Mouse (Mus musculus): ENCODE measurements at regions not wholly inside any gene's neighbourhood (a gene's known extent, or its start where the extent isn't known, plus 50 kb on each side); places are given as distances from the start of the nearest gene placed in this dataset.

DNA sequence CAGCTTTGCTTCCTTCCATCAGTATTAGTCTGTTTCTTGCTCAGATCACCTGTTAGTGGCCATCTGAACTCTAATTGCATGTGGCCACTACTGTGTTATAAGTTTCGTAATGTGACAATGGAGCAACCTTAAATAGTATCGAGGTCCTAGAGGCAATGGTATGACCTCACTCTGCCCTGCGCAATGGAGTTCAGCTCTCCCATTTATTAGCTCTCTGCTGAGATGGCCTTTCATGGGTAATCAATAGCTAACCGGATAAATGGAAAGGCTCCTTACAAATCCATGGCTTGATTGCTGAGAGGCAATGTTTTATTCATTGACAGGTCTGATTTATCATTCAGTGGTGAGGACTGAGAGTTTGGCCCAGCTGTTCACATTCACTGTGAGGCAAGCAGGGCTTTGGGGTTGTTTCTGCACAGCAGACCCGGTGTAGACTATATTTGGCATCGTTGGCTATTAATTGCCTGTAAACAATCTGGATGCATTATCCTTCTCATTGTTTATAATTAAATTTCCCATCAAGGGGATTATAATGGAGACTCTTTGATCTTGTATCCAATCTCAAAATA is 543.9 kb downstream of the Plekhb2 start:
- no peak overlapping the region for H3K4me2 ChIP-seq (ENCODE audit: low read depth, low read length)
- DNase-seq (ENCODE audit: low spot score): no peak
- H3K27ac ChIP-seq (replicated peaks; ENCODE audit: low read depth, low read length): no peak overlapping the region
- no peak overlapping the region for H3K9ac ChIP-seq (replicated peaks; ENCODE audit: low read length)
- H3K4me3 ChIP-seq (ENCODE audit: low read depth, low read length): no peak overlapping the region
- H3K4me1 ChIP-seq (ENCODE audit: control insufficient read depth, insufficient read depth, low read length): no peaks in the 10 kb centered on the region
- H3K27me3 ChIP-seq (ENCODE audit: control insufficient read depth, insufficient read depth, low read length): no peaks in the 10 kb centered on the region
- H3K9me3 ChIP-seq (replicated peaks; ENCODE audit: control insufficient read depth, low read length): no peaks in the 10 kb centered on the region
- WGBS: 88% methylated on average over 6 of the region's 6 CpGs
- no peaks in the 10 kb centered on the region for H3K36me3 ChIP-seq (replicated peaks; ENCODE audit: control insufficient read depth, insufficient read depth, low read depth, low read length)
- ATAC-seq (replicated peaks; ENCODE audit: insufficient number of reproducible peaks, low FRiP score, low TSS enrichment, low read depth): no peak

DNA sequence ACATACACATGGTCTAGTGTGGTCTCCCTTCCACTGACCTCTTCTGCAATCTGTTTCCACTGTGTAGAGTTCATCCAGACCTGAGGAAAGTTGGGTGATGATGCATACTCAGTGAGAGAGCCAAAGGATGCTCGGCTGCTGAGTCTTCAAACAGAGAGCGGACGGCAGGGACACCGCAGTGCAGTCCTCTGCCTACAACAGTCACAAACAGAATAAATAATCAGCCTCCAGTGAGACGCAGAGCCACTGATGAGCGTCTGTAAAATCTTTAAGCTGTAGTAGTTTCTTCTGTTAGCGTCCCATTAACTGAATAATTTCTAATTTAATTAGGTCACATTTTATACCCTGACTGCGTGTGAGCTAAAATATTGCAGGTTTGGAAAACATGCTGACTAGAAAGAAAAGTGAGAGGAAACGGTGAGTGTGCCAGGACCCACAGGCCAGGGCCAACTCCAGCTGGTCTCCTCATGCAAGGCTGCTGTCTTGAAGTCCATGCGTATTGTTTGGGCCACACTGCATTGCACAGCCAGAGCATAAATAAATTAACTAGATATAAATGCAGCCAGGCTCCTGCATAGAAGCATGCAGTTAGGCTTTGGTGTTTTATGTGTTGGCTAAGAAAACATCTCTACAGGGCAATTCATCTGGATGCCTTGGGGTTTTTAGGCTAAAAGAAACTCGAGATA is 551.0 kb downstream of the Plekhb2 start:
- no peak for ATAC-seq (replicated peaks; ENCODE audit: insufficient number of reproducible peaks, low FRiP score, low TSS enrichment, low read depth)
- Histone ChIP-seq H3K4me1 (ENCODE audit: control insufficient read depth, insufficient read depth, low read length) (no peaks in the 10 kb centered on the region), H3K4me3 (ENCODE audit: low read depth, low read length) (no peak overlapping the region)

DNA sequence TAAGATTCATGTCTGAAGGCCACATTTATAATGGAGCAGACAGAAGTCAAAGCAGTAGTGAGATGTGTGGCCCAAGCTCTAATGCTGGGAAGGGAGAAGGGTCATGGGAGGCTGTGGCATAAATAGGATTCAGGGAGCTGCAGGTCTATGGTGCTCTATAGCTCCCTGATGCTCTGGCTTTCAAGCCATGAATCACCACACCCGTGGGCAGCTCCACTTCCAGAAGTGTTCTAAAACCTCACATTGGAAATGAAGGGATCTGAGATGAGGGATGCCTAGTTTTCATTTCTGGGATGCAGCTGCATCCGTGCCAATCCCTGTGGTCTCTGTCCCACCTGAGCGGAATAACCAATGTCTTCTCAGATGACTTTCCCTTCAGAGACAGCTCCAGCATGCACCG is 553.2 kb downstream of the Plekhb2 start:
- Histone ChIP-seq H3K9ac (replicated peaks; ENCODE audit: low read length) (no peak overlapping the region), H3K27me3 (ENCODE audit: control insufficient read depth, insufficient read depth, low read length) (no peaks in the 10 kb centered on the region), H3K4me3 (ENCODE audit: low read depth, low read length) (no peak overlapping the region), H3K27ac (replicated peaks; ENCODE audit: low read depth, low read length) (no peak overlapping the region), H3K4me2 (ENCODE audit: low read depth, low read length) (no peak overlapping the region), H3K9me3 (replicated peaks; ENCODE audit: control insufficient read depth, low read length) (no peaks in the 10 kb centered on the region), H3K4me1 (ENCODE audit: control insufficient read depth, insufficient read depth, low read length) (no peaks in the 10 kb centered on the region), H3K36me3 (replicated peaks; ENCODE audit: control insufficient read depth, insufficient read depth, low read depth, low read length) (no peaks in the 10 kb centered on the region)
- DNase-seq (ENCODE audit: low spot score): no peak
- no peak for ATAC-seq (replicated peaks; ENCODE audit: insufficient number of reproducible peaks, low FRiP score, low TSS enrichment, low read depth)
- 83% methylated on average over 4 of the region's 4 CpGs for WGBS

More for the DNA sequence above, 551.0 kb downstream of the Plekhb2 start:
- Histone ChIP-seq H3K27ac (replicated peaks; ENCODE audit: low read depth, low read length) (no peak overlapping the region), H3K9ac (replicated peaks; ENCODE audit: low read length) (no peak overlapping the region), H3K36me3 (replicated peaks; ENCODE audit: control insufficient read depth, insufficient read depth, low read depth, low read length) (no peaks in the 10 kb centered on the region), H3K9me3 (replicated peaks; ENCODE audit: control insufficient read depth, low read length) (no peaks in the 10 kb centered on the region), H3K4me2 (ENCODE audit: low read depth, low read length) (no peak overlapping the region), H3K27me3 (ENCODE audit: control insufficient read depth, insufficient read depth, low read length) (no peaks in the 10 kb centered on the region)
- 83% methylated on average over 11 of the region's 11 CpGs for WGBS
- DNase-seq (ENCODE audit: low spot score): no peak

DNA sequence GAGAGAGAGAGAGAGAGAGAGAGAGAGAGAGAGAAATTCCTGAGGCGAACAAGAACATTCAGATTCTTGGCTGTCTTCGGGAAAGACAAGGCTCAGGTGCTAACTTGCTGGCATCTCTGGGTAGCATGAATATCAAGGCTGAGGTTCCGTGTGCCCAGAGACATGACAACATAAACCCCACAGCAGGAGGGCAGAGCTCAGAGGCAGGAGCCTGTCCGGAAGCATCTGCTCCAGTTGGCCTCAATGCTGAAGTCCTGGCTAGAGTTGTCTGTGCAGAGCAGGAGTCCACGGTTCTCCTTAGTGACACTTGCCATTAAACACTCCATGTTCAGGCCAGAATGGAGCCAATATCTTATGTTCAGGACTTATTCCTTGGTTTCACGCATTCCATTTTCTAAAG is 555.6 kb downstream of the Plekhb2 start:
- H3K9me3 ChIP-seq (replicated peaks; ENCODE audit: control insufficient read depth, low read length): no peaks in the 10 kb centered on the region
- no peak overlapping the region for H3K4me3 ChIP-seq (ENCODE audit: low read depth, low read length)
- WGBS: 89% methylated on average over 6 of the region's 6 CpGs
- DNase-seq (ENCODE audit: low spot score): no peak
- no peak overlapping the region for H3K27ac ChIP-seq (replicated peaks; ENCODE audit: low read depth, low read length)
- no peak for ATAC-seq (replicated peaks; ENCODE audit: insufficient number of reproducible peaks, low FRiP score, low TSS enrichment, low read depth)
- no peaks in the 10 kb centered on the region for H3K36me3 ChIP-seq (replicated peaks; ENCODE audit: control insufficient read depth, insufficient read depth, low read depth, low read length)
- no peak overlapping the region for H3K9ac ChIP-seq (replicated peaks; ENCODE audit: low read length)
- no peak overlapping the region for H3K4me2 ChIP-seq (ENCODE audit: low read depth, low read length)
- no peaks in the 10 kb centered on the region for H3K4me1 ChIP-seq (ENCODE audit: control insufficient read depth, insufficient read depth, low read length)
- H3K27me3 ChIP-seq (ENCODE audit: control insufficient read depth, insufficient read depth, low read length): no peaks in the 10 kb centered on the region

DNA sequence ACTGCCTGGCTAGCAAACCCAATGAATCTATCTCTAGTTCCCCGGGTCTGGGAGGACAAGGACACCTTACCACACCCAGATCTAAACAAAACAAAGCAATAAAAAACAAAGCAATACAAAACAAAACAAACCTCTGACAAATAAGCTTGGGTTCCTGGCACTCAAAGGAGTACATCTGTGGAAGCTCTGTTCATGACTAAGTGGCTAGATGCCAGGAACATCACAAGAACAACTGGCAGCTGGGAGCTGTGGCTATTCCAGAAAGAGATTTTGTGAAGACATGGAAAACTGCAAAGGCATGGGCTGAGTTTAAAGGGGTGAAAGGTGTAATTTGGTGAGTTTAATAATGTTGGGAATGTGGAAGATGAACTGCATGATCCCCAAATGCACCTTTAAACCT is 565.9 kb downstream of the Plekhb2 start:
- no peaks in the 10 kb centered on the region for H3K9me3 ChIP-seq (replicated peaks; ENCODE audit: control insufficient read depth, low read length)
- no peaks in the 10 kb centered on the region for H3K4me1 ChIP-seq (ENCODE audit: control insufficient read depth, insufficient read depth, low read length)
- H3K36me3 ChIP-seq (replicated peaks; ENCODE audit: control insufficient read depth, insufficient read depth, low read depth, low read length): no peaks in the 10 kb centered on the region
- no peak for DNase-seq (ENCODE audit: low spot score)
- H3K9ac ChIP-seq (replicated peaks; ENCODE audit: low read length): no peak overlapping the region
- no peaks in the 10 kb centered on the region for H3K27me3 ChIP-seq (ENCODE audit: control insufficient read depth, insufficient read depth, low read length)
- H3K4me2 ChIP-seq (ENCODE audit: low read depth, low read length): no peak overlapping the region
- no peak overlapping the region for H3K27ac ChIP-seq (replicated peaks; ENCODE audit: low read depth, low read length)
- ATAC-seq (replicated peaks; ENCODE audit: insufficient number of reproducible peaks, low FRiP score, low TSS enrichment, low read depth): no peak
- 74% methylated on average over 1 of the region's 1 CpGs for WGBS
- no peak overlapping the region for H3K4me3 ChIP-seq (ENCODE audit: low read depth, low read length)

DNA sequence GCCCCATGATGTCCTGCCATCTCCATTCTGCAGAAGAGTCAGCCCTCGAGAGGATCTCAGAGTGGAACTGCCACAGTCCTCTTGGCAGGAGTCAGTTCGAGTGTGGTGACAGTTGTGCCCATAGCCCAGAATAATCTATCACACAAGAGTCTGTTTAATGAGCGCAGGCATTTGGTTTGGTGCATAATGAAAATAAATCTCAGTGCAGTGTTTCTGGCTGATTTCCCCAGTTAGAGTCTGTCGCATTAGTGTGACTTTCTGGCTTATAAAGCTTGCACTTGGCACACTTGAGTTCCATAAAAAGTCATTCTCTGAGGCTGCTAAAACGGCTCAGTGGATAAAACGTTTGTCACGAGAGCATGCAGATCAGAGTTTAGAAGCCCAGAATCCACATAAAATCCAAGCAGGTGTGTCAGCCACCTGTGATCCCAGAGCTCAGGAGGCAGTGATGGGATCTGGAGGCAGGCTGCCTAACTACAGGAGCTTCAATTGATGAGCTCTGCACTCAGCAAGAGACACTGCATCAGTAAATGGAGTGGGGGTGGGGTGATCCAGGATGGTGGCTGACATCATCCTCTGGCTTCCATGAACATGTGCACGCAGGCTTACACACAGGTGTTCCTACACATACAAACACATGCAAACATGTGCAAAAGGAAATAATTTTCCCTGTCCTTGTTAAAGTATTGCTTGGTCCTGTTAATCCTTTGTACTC is 578.5 kb downstream of the Plekhb2 start:
- ATAC-seq (replicated peaks; ENCODE audit: insufficient number of reproducible peaks, low FRiP score, low TSS enrichment, low read depth) (no peak), DNase-seq (ENCODE audit: low spot score) (no peak)
- Histone ChIP-seq H3K4me3 (ENCODE audit: low read depth, low read length) (no peak overlapping the region), H3K4me2 (ENCODE audit: low read depth, low read length) (no peak overlapping the region), H3K9ac (replicated peaks; ENCODE audit: low read length) (no peak overlapping the region), H3K4me1 (ENCODE audit: control insufficient read depth, insufficient read depth, low read length) (no peaks in the 10 kb centered on the region), H3K36me3 (replicated peaks; ENCODE audit: control insufficient read depth, insufficient read depth, low read depth, low read length) (no peaks in the 10 kb centered on the region), H3K9me3 (replicated peaks; ENCODE audit: control insufficient read depth, low read length) (no peaks in the 10 kb centered on the region), H3K27me3 (ENCODE audit: control insufficient read depth, insufficient read depth, low read length) (no peaks in the 10 kb centered on the region), H3K27ac (replicated peaks; ENCODE audit: low read depth, low read length) (no peak overlapping the region)
- 84% methylated on average over 8 of the region's 8 CpGs for WGBS

DNA sequence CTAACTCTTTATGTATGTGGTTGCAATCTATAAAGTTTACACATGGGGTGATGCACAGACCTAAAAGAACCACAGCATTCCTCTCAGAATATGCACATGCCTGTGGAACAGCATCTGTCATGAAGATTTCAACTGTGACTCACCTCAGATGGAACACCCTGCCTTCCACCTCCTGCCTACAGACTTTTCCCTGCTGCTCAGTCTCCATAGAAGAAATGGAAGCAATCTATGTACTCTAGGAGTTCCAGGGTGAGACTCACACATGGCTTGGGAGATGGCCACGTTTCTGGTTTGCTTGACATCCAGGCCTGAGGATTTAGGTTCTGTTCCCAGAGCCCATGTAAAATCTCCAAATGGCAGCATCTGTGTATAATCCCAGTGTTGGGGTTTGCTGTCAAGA is 579.7 kb downstream of the Plekhb2 start:
- H3K36me3 ChIP-seq (replicated peaks; ENCODE audit: control insufficient read depth, insufficient read depth, low read depth, low read length): no peaks in the 10 kb centered on the region
- no peaks in the 10 kb centered on the region for H3K9me3 ChIP-seq (replicated peaks; ENCODE audit: control insufficient read depth, low read length)
- H3K4me2 ChIP-seq (ENCODE audit: low read depth, low read length): no peak overlapping the region
- H3K4me1 ChIP-seq (ENCODE audit: control insufficient read depth, insufficient read depth, low read length): no peaks in the 10 kb centered on the region
- H3K9ac ChIP-seq (replicated peaks; ENCODE audit: low read length): no peak overlapping the region
- no peak overlapping the region for H3K4me3 ChIP-seq (ENCODE audit: low read depth, low read length)
- H3K27me3 ChIP-seq (ENCODE audit: control insufficient read depth, insufficient read depth, low read length): no peaks in the 10 kb centered on the region
- DNase-seq (ENCODE audit: low spot score) (no peak), ATAC-seq (replicated peaks; ENCODE audit: insufficient number of reproducible peaks, low FRiP score, low TSS enrichment, low read depth) (no peak)
- WGBS: 89% methylated on average over 1 of the region's 1 CpGs
- H3K27ac ChIP-seq (replicated peaks; ENCODE audit: low read depth, low read length): no peak overlapping the region

DNA sequence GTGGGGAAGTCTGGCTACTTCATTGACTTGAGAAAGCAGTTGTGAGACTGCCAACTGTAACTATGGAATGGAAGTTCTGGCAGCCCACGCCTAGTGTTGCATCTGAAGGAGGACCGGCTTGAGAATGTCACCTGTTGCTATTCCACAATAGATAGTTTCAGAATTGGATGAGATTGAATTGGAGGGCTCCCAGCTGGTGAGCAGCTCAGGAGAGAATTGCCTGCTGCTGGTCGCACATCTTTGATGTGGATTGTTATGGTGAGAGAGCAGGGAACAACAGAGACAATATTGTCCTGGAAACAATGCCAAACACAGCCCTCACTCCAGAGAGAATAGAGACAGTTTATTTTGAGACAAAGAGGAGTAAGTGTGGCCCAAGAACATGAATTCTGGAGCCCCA is 585.9 kb downstream of the Plekhb2 start:
- no peak overlapping the region for H3K27ac ChIP-seq (replicated peaks; ENCODE audit: low read depth, low read length)
- no peak overlapping the region for H3K9ac ChIP-seq (replicated peaks; ENCODE audit: low read length)
- no peaks in the 10 kb centered on the region for H3K9me3 ChIP-seq (replicated peaks; ENCODE audit: control insufficient read depth, low read length)
- no peak overlapping the region for H3K4me3 ChIP-seq (ENCODE audit: low read depth, low read length)
- 79% methylated on average over 3 of the region's 3 CpGs for WGBS
- no peaks in the 10 kb centered on the region for H3K4me1 ChIP-seq (ENCODE audit: control insufficient read depth, insufficient read depth, low read length)
- no peaks in the 10 kb centered on the region for H3K36me3 ChIP-seq (replicated peaks; ENCODE audit: control insufficient read depth, insufficient read depth, low read depth, low read length)
- no peak for DNase-seq (ENCODE audit: low spot score)
- no peak overlapping the region for H3K4me2 ChIP-seq (ENCODE audit: low read depth, low read length)
- no peaks in the 10 kb centered on the region for H3K27me3 ChIP-seq (ENCODE audit: control insufficient read depth, insufficient read depth, low read length)
- no peak for ATAC-seq (replicated peaks; ENCODE audit: insufficient number of reproducible peaks, low FRiP score, low TSS enrichment, low read depth)
